Mouse (Mus musculus) megakaryocyte progenitor cell, adult 5-6 weeks (primary cell): ENCODE results near the gene Zfp37. TPM values are rescaled to one million over a fixed set of nuclear protein-coding genes. Genes with fewer than 3 reads are reported as not detected.
A peak's percentile ranks its signal among the peaks of the same experiment; 100 is the strongest.
"Not testable (repeated sequence)": the region's sequence is repeated elsewhere in the genome, so short reads cannot be mapped to it uniquely, and the experiment has no call there.

Experiments
- ATAC-seq: replicated peaks from 2 replicates; pipeline ENCODE4 v1.8.0; 2016; ENCODE audit warnings: mild to moderate bottlenecking, moderate TSS enrichment, inconsistent platforms; ENCODE audit not compliant: poor library complexity
- total RNA-seq, 2 experiments: library from RNA; stranded (forward) in 1 of 2; stranded (reverse) in 1 of 2; fragments of 157-497, 149-512 nt in 1 of 2; fragments of 200-1000 nt in 1 of 2; gene quantifications; 2 replicates each; pipeline versions ENCODE4 v1.2.3 to v1.2.4; 2015 to 2017

Zfp37 gene
- total RNA-seq, 2 experiments from 2014 or later: 0.54 TPM; not detected in 1

GRCm38 (mm10) chr4:62213490-62213889 is 17.4 kb downstream of the Zfp37 start:
- ATAC-seq: no peak

GRCm38 (mm10) chr4:62210035-62210434 is 20.8 kb downstream of the Zfp37 start:
- ATAC-seq: no peak

GRCm38 (mm10) chr4:62208696-62209380 is 22.0 kb downstream of the Zfp37 start:
- no peak for ATAC-seq

- ATAC-seq: peak; percentile 64
These were observed 22.8 kb downstream of the Zfp37 start for GRCm38 (mm10) chr4:62207851-62208695.

- no peak for ATAC-seq
These were observed 30.8 kb downstream of the Zfp37 start for GRCm38 (mm10) chr4:62199923-62200529.

- no peak for ATAC-seq
These were observed 42.1 kb downstream of the Zfp37 start for GRCm38 (mm10) chr4:62188778-62189177.

- ATAC-seq: peak; percentile 55; the same call in 1 of the 2 replicates
These were observed 53.6 kb downstream of the Zfp37 start for GRCm38 (mm10) chr4:62177282-62177681.

GRCm38 (mm10) chr4:62174471-62174870 is 56.4 kb downstream of the Zfp37 start:
- no peak for ATAC-seq

- ATAC-seq: not testable (repeated sequence)
These were observed 63.2 kb downstream of the Zfp37 start for GRCm38 (mm10) chr4:62167636-62168035.

- ATAC-seq: no peak
These were observed 72.4 kb downstream of the Zfp37 start for GRCm38 (mm10) chr4:62158401-62158800.

- no peak for ATAC-seq
These were observed 80.0 kb downstream of the Zfp37 start, which contains the start of gene Mup21 for GRCm38 (mm10) chr4:62150811-62151210. TSS of gene Mup21 (minus strand) at chr4:62150863.

Other genes with a start within 250 kb of the Zfp37 start
- gene Mup20, start 176.9 kb downstream of the Zfp37 start, total RNA-seq (2015): not detected in 2 replicates
- gene Mup20, start 176.9 kb downstream of the Zfp37 start, total RNA-seq (2017): not detected in 2 replicates
- gene Mup3, start 143.7 kb downstream of the Zfp37 start, total RNA-seq (2015): not detected in 2 replicates
- not detected in 2 replicates for gene Mup3, start 143.7 kb downstream of the Zfp37 start, total RNA-seq (2017)
- gene Mup21, start 80.2 kb downstream of the Zfp37 start, total RNA-seq (2015): not detected in 2 replicates
- gene Mup21, start 80.2 kb downstream of the Zfp37 start, total RNA-seq (2017): not detected in 2 replicates
- gene Slc31a2, start 31.5 kb upstream of the Zfp37 start, total RNA-seq (2015): 16.9 and 21.8 TPM in 2 replicates
- 18.6 and 23.0 TPM in 2 replicates for gene Slc31a2, start 31.5 kb upstream of the Zfp37 start, total RNA-seq (2017)
- gene Fkbp15, start 129.5 kb upstream of the Zfp37 start, total RNA-seq (2015): 22.1 and 24.8 TPM in 2 replicates
- gene Fkbp15, start 129.5 kb upstream of the Zfp37 start, total RNA-seq (2017): 41.4 and 49.9 TPM in 2 replicates
- gene Slc31a1, start 129.7 kb upstream of the Zfp37 start, total RNA-seq (2015): 19.3 and 22.3 TPM in 2 replicates
- 18.4 and 18.9 TPM in 2 replicates for gene Slc31a1, start 129.7 kb upstream of the Zfp37 start, total RNA-seq (2017)
- 166 and 206 TPM in 2 replicates for gene Cdc26, start 177.6 kb upstream of the Zfp37 start, total RNA-seq (2015)
- gene Cdc26, start 177.6 kb upstream of the Zfp37 start, total RNA-seq (2017): 134 and 150 TPM in 2 replicates
- gene Prpf4, start 177.8 kb upstream of the Zfp37 start, total RNA-seq (2015): 14.8 and 16.7 TPM in 2 replicates
- gene Prpf4, start 177.8 kb upstream of the Zfp37 start, total RNA-seq (2017): 14.4 and 15.9 TPM in 2 replicates
- gene Rnf183, start 204.2 kb upstream of the Zfp37 start, total RNA-seq (2015): not detected in 2 replicates
- gene Rnf183, start 204.2 kb upstream of the Zfp37 start, total RNA-seq (2017): not detected in 2 replicates
- 0.95 and 1.2 TPM in 2 replicates for gene Wdr31, start 239.8 kb upstream of the Zfp37 start, total RNA-seq (2015)
- 0.50 and 1.5 TPM in 2 replicates for gene Wdr31, start 239.8 kb upstream of the Zfp37 start, total RNA-seq (2017)
- not detected in 2 replicates for gene Bspry, start 249.0 kb upstream of the Zfp37 start, total RNA-seq (2015)
- not detected in 2 replicates for gene Bspry, start 249.0 kb upstream of the Zfp37 start, total RNA-seq (2017)